Mouse (Mus musculus) G1E (cell line): Measurements from ENCODE around the gene Ubr4. TPM values are rescaled to one million over a fixed set of nuclear protein-coding genes. Genes with fewer than 3 reads are reported as not detected.

Experiments
- ATAC-seq: 2 replicates; pipeline ENCODE4 v1.8.0; 2016; ENCODE audit warnings: mild to moderate bottlenecking; ENCODE audit not compliant: insufficient number of reproducible peaks, poor library complexity, low FRiP score, severe bottlenecking; ENCODE audit errors: extremely low read depth
- DNase-seq: peaks from one replicate; pipeline ENCODE4 v3.0.0; 2012; ENCODE audit warnings: low spot score
- H3K27me3 ChIP-seq: 2 replicates; pipeline ENCODE4 v1.6.1; 2012; ENCODE audit warnings: mild to moderate bottlenecking, low read length, inconsistent platforms; ENCODE audit not compliant: insufficient read depth
- H3K36me3 ChIP-seq: replicated peaks from 2 replicates; pipeline ENCODE3; 2012; ENCODE audit warnings: mild to moderate bottlenecking, inconsistent platforms
- H3K4me1 ChIP-seq: 2 replicates; pipeline ENCODE4 v1.6.1; 2012; ENCODE audit warnings: low read depth, low read length, inconsistent platforms, mixed read lengths; ENCODE audit not compliant: insufficient read depth
- H3K4me3 ChIP-seq: 2 replicates; pipeline ENCODE4 v1.5.1; 2012; ENCODE audit warnings: low read depth, mild to moderate bottlenecking, inconsistent platforms, low read length, moderate library complexity, mixed read lengths
- H3K9me3 ChIP-seq: replicated peaks from 2 replicates; pipeline ENCODE4 v1.6.1; 2012; ENCODE audit warnings: inconsistent platforms
- CTCF ChIP-seq: IDR thresholded peaks from 2 replicates; pipeline ENCODE4 v1.5.1; 2012; ENCODE audit warnings: low read depth, low read length, inconsistent platforms, mixed read lengths
- GATA1 ChIP-seq: IDR thresholded peaks from 2 replicates; pipeline ENCODE4 v1.6.1; 2012; ENCODE audit warnings: borderline replicate concordance, low read length, inconsistent platforms, mixed read lengths
- GATA2 ChIP-seq: IDR thresholded peaks from 2 replicates; pipeline ENCODE4 v1.6.1; 2012; ENCODE audit warnings: low read depth, low read length, inconsistent platforms, borderline replicate concordance
- POLR2AphosphoS5 ChIP-seq: IDR thresholded peaks from 2 replicates; pipeline ENCODE4 v1.6.1; 2012; ENCODE audit warnings: low read depth, low read length, inconsistent platforms; ENCODE audit not compliant: insufficient replicate concordance
- TAL1 ChIP-seq: conservative IDR thresholded peaks from 2 replicates; pipeline ENCODE4 v1.6.1; 2012; ENCODE audit warnings: low read depth, low read length, inconsistent platforms, mixed read lengths
- polyA plus RNA-seq: library from polyadenylated mRNA; stranded (reverse); fragments of >175 nt; gene quantifications from 2 replicates; pipeline ENCODE4 v1.2.3, GENCODE M21; 2012
- total RNA-seq, 2 experiments: library from RNA; stranded (forward) in 1 of 2; stranded (reverse) in 1 of 2; fragments of 200-1000 nt in 1 of 2; fragments of >200 nt in 1 of 2; fragmentation: Nextera tagmentation in 1 of 2; gene quantifications; 2 replicates each; pipeline ENCODE4 v1.2.3; 2014 to 2017

Ubr4 gene
- total and polyA plus RNA-seq, 3 experiments = 62.2 to 393 (median 132) TPM

DNA sequence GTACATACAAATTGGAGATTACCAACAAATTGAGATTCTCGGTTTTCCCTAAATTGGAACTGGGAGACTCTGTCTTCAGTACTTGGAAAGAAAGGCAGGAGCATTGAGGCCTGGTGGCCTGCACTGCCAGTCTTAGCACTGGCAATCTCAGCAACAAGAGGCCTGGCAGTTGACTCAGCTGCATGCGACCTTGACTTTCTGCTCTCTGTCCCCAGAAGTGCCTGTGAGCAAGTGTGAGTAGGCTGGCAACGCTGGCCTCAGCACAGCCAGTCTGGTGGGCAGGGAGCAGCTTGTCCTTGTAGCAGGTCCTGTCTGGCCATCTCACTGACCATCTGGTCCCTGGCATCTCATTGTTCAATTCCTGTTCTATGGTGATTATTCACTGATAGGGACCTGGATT is 58.9 kb downstream of the Ubr4 start:
- H3K4me1 ChIP-seq = no peaks in the 10 kb centered on the region
- DNase-seq (no peak), ATAC-seq (no peak)
- H3K36me3 ChIP-seq = peaks cover 99% of the 10 kb centered on the region
- no peaks in the 10 kb centered on the region for H3K9me3 ChIP-seq
- no peak overlapping the region for H3K4me3 ChIP-seq
- H3K27me3 ChIP-seq = no peaks in the 10 kb centered on the region; the same call in 1 of the 2 replicates
- TF ChIP-seq CTCF = no peak
- no peak for TF ChIP-seq GATA2
- no peak for TF ChIP-seq POLR2AphosphoS5
- no peak for TF ChIP-seq GATA1
- no peak for TF ChIP-seq TAL1

DNA sequence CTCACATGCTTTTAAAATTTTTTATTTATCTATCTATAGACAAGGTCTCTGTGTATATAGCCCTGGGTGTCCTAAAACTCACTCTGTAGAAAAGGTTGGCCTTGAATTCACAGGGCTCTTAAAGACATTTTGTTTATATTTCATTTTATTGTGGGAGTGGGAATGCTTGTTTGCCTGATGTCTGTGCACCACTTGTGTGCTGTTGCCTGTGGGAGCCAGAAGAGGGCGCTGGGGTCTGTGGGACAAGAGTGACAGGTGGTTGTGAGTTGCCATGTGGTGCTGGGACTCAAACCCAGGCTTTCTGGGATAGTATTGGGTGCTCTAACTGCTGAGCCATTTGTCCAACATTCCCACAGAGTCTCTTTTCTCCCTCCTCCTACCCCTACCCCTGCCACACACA is 65.5 kb downstream of the Ubr4 start:
- no peak for ATAC-seq
- DNase-seq = no peak
- peaks cover 100% of the 10 kb centered on the region for H3K36me3 ChIP-seq
- H3K4me1 ChIP-seq = no peaks in the 10 kb centered on the region
- H3K4me3 ChIP-seq = no peak overlapping the region
- no peaks in the 10 kb centered on the region; the same call in 1 of the 2 replicates for H3K27me3 ChIP-seq
- TF ChIP-seq TAL1 = no peak
- TF ChIP-seq GATA1 = no peak
- TF ChIP-seq POLR2AphosphoS5 = no peak
- no peak for TF ChIP-seq GATA2
- TF ChIP-seq CTCF = 0 out of 2 replicates have a peak, but pooled peaks have one; percentile 16
- no peaks in the 10 kb centered on the region for H3K9me3 ChIP-seq

DNA sequence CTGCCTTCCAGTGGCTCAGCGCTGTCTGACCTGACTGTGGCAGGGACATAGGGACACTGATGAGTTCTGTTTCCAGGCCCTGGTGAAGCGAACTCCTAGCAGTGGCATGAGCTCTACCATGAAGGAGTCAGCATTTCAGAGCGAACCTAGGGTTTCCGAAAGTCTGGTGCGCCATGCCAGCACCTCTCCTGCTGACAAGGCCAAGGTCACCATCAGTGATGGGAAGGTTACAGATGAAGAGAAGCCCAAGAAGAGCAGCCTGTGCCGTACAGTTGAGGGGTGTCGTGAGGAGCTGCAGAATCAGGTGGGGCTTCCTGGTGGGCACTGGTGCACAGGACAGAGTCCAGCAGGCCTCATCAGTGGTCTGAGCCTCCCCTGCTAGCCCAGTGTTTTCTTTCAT is 69.2 kb downstream of the Ubr4 start:
- Histone ChIP-seq H3K4me1 (no peaks in the 10 kb centered on the region), H3K9me3 (no peaks in the 10 kb centered on the region), H3K27me3 (no peaks in the 10 kb centered on the region), H3K36me3 (peaks cover 100% of the 10 kb centered on the region), H3K4me3 (no peak overlapping the region)
- ATAC-seq = no peak
- no peak for TF ChIP-seq POLR2AphosphoS5
- no peak for TF ChIP-seq TAL1
- no peak for TF ChIP-seq GATA2
- no peak for TF ChIP-seq GATA1
- TF ChIP-seq CTCF = no peak
- no peak for DNase-seq

DNA sequence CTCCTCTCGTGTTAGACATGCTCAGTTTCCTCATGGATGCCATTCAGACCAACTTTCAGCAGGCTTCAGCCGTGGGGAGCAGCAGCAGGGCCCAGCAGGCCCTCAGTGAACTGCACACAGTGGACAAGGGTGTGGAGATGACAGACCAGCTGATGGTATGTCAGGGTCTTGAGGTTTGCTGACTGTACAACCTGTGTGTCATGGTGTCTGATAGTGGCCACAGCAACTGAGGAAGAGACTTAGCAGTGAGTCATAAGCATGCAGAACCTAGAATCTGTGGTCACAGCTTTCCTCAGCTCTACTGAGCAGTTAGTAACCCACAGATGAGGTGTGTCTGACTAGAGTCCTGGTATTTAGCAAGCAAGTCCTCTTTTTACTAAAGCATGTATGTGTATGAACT is 70.0 kb downstream of the Ubr4 start:
- DNase-seq = no peak

DNA sequence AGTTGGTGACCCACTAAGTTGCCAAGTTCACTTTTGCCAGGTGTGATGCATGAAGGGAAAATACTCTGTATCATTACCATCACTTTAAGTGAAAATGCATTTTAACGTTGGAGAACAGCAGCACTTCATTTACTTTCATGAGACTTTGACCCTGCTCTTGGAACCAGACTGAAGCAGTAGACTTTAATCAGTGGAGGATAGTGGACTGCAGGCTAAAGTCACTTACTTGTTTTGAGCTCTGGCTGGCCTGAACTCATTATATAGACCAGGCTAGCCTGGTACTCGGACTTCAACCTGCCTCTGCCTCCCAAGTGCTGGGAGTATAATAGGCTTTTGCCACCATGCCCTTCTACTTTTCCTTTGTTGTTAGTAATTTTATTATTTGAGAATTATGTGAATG is 70.9 kb downstream of the Ubr4 start:
- H3K4me1 ChIP-seq = no peaks in the 10 kb centered on the region
- H3K9me3 ChIP-seq = no peaks in the 10 kb centered on the region
- DNase-seq (no peak), ATAC-seq (no peak)
- peaks cover 100% of the 10 kb centered on the region for H3K36me3 ChIP-seq
- no peak overlapping the region for H3K4me3 ChIP-seq
- no peak for TF ChIP-seq CTCF
- no peak for TF ChIP-seq POLR2AphosphoS5
- no peak for TF ChIP-seq GATA1
- TF ChIP-seq TAL1 = no peak
- TF ChIP-seq GATA2 = no peak
- H3K27me3 ChIP-seq = no peaks in the 10 kb centered on the region

More for the DNA sequence above, 70.0 kb downstream of the Ubr4 start:
- H3K9me3 ChIP-seq = no peaks in the 10 kb centered on the region
- no peak overlapping the region for H3K4me3 ChIP-seq
- no peaks in the 10 kb centered on the region for H3K4me1 ChIP-seq
- H3K27me3 ChIP-seq = no peaks in the 10 kb centered on the region
- ATAC-seq = no peak
- TF ChIP-seq CTCF (no peak), TAL1 (no peak), GATA1 (no peak), POLR2AphosphoS5 (no peak), GATA2 (no peak)
- H3K36me3 ChIP-seq = peaks cover 100% of the 10 kb centered on the region

DNA sequence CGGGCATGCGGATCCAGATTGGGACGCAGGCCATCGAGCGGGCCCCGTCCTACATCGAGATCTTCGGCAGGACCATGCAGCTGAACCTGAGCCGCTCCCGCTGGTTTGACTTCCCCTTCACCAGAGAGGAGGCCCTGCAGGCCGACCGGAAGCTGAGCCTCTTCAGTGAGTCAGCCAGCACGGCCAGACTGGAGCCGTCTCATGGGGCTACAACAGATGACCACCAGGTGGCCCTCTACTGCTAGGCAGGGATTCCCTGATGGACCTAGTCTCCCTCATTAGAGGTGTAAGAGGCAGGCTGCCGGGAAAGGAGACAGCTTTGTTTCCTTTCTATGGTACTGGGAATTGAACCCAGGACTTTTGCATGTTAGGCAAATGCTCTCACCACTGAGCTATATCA is 77.8 kb downstream of the Ubr4 start:
- TF ChIP-seq TAL1 (no peak), POLR2AphosphoS5 (no peak), GATA2 (no peak), CTCF (peak; percentile 32; the same call in 1 of the 2 replicates), GATA1 (no peak)
- Histone ChIP-seq H3K4me3 (no peak overlapping the region), H3K9me3 (no peaks in the 10 kb centered on the region), H3K36me3 (peaks cover 100% of the 10 kb centered on the region), H3K4me1 (no peaks in the 10 kb centered on the region), H3K27me3 (no peaks in the 10 kb centered on the region)
- DNase-seq (peak; percentile 29), ATAC-seq (peak; percentile 28; the same call in 1 of the 2 replicates)

DNA sequence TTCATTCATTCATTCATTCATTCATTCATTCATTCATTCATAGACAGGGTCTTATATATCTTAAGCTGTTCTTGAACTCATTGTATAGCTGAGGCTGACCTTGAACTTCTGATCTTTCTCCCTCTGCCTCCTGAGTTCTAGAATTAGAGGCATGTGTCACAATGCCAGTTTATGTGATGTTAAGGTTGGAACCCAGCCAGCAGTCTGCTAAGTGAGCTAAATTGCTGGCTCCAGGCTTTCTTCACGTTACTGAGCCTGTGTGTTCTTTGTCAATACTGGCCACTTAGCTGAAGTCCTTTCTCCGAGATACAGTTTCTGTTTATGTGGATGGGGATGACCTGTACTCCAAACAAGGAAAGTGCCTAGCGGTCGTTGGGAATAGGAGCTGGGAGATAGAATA is 78.5 kb downstream of the Ubr4 start:
- no peak for TF ChIP-seq POLR2AphosphoS5
- no peak for TF ChIP-seq GATA1
- Histone ChIP-seq H3K4me1 (no peaks in the 10 kb centered on the region), H3K4me3 (no peak overlapping the region), H3K27me3 (no peaks in the 10 kb centered on the region), H3K36me3 (peaks cover 100% of the 10 kb centered on the region), H3K9me3 (no peaks in the 10 kb centered on the region)
- ATAC-seq (no peak), DNase-seq (no peak)
